Mouse (Mus musculus) cerebellum, adult 11-12 months (tissue): Measurements from ENCODE around the gene Spink2.
"Not testable (repeated sequence)": the region's sequence is repeated elsewhere in the genome, so short reads cannot be mapped to it uniquely, and the experiment has no call there.

Experiments used
- DNase-seq: peaks from one replicate; pipeline ENCODE4 v3.0.0; 2022

The Spink2 gene

GRCm38 (mm10) chr5:77193266-77193665 is 18.0 kb downstream of the Spink2 start:
- no peak for DNase-seq

DNA sequence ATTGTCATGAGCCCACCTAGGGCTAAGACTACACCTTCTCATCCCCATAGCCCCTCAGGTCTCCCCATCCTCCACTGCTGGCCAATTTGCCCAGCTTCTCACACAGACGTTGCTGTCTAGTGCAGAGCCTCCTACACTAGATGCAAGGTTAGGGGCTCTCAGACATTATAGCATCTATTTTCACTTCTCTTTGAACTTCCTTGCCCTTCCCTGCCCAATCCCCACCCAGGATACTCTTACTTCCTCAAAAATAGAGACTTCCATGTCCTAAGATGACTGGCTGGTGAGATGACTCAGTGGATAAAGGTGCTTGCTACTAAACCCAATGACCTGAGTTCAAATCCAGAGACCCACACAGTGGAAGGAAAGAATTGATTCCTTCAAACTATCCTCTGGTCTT is 19.6 kb downstream of the Spink2 start:
- no peak for DNase-seq

DNA sequence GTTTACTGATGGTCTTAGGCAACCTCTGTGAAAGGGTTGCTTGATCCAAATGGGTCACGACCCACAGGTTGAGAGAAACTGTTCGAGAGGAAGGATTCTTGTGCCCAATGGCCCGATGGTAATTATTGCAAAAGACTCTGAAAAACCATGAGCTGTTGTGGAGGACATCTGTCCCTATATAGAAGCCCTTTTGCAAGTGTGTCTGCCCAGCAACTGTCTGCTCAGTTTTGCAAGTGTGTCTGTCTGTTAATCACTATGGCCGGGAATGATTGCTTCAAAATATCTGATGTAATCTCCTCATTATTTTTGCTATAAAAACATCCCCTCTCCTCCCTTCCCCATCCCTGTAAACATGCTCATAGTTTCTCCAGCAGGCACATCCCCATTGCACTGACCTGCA is 20.2 kb downstream of the Spink2 start:
- DNase-seq: no peak

DNA sequence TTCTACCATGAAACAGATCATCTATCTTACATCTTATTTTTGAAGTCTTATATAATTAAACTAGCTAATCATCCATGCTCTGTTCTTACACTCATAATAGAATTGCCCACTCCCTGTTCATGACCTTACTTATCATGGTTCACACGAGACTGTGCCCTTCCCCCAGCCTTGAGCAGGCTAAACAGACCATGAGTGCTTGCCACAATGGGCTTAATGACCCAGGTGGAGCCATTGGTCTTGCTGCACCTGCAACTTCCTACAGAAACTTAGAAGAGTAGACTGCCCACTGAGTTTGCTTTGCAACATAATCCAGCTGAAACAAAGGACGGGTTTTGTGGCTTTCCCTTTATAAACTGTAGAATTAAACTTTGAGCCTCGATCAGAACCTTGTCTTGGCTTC is 22.5 kb downstream of the Spink2 start:
- DNase-seq: no peak

DNA sequence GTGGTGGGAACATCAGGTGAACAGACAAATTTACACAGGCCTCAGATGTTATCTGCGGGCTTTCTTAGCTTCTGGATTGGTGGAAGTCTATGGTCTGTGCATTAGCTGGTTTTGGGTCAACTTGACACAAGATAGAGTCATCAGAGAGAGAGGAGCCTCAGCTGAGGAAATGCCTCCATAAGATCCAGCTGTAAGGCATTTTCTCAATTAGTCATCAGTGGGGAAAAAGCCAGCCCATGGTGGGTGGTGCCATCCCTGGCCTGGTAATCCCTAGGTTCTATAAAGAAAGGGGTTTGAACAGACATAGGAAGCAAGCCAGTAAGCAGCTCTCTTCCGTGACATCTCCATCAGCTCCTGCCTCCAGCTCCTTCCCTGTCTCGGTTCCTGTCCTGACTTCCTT is 25.9 kb downstream of the Spink2 start:
- no peak for DNase-seq

- DNase-seq: not testable (repeated sequence)
Observed at GRCm38 (mm10) chr5:77183876-77184275, 27.4 kb downstream of the Spink2 start.

DNA sequence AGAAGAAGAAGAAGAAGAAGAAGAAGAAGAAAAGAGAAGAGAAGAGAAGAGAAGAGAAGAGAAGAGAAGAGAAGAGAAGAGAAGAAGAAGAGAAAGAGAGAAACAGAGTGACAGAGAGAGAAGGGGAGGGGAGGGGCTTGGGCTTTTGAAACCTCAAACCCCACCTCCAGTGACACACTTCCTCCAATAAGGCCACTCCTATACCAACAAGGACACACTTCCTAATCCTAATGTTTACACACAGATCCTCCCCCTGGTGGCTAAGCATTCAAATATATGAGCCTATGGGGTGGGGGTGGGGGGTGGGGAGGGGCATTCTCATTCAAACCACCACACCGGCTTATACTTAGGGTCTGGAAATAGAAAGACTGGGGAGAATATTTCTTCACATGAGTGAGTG is 27.9 kb downstream of the Spink2 start:
- DNase-seq: no peak

GRCm38 (mm10) chr5:77181508-77181907 is 29.8 kb downstream of the Spink2 start:
- DNase-seq: no peak

GRCm38 (mm10) chr5:77178976-77179375 is 32.3 kb downstream of the Spink2 start:
- no peak for DNase-seq

DNA sequence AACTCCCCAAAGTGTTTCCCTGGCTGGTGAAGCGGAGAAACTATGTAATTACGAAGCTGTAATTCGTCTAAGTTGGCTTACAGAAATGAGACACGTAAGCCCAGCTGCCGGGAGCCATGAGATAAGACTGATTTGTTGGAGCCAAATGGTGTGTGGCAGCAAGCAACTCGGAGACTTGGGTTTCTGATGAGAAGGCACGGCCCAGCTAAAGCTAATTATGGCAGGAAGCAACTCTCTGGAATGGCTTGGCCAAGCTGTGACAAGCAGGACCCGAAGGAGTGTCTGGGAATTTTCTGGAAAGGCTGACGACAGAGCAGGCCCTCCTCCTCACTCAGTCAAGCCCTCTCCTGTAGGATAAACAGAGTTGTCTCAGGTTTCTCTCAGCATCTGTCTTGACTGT is 33.3 kb downstream of the Spink2 start:
- no peak for DNase-seq

GRCm38 (mm10) chr5:77174779-77175178 is 36.5 kb downstream of the Spink2 start:
- DNase-seq: no peak

DNA sequence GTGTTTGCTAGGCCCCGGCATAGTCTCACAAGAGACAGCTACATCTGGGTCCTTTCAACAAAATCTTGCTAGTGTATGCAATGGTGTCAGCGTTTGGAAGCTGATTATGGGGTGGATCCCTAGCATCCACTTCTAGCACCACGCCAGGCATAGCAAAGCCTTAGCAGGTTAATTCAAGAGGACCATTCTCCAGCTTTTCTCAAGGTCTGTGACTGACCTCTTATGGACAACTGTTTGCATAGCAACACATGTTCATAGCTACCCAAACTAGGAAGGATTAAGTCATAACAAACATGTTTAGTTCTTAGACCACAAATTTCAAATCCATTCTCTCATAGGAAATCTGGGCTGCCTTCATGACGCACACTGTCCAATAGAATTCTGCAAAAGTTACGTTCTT is 40.7 kb downstream of the Spink2 start:
- DNase-seq: no peak

DNA sequence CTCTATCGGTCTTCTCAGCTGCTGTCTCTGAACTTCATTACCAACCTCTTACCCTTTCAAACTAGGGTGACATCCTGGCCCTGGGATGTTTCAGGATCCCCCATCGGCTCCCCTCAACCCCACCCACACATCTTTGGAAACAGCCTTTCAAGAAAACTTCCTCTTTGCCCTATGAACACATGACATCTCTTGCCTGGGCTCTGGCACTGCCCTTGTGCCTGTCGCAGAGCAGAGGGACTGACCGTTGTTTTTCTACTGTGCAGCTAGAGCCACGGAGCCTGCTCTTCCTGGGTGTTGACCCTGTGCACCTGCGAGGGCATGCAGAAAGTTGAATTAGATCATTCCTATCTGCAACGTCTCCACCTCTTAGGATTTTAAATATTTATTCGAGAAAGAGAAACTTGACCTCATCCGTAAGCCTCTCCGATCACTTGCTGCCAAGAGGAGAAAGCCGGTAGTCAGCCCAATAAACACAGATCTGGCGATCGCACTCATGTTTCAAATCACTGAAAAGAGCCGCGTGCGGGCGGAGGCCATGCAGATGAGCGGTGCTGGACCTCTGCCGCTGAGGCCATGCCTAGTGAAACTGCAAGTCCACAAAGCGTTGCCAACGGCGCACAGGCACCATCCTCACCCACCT is 43.8 kb downstream of the Spink2 start:
- no peak for DNase-seq

DNA sequence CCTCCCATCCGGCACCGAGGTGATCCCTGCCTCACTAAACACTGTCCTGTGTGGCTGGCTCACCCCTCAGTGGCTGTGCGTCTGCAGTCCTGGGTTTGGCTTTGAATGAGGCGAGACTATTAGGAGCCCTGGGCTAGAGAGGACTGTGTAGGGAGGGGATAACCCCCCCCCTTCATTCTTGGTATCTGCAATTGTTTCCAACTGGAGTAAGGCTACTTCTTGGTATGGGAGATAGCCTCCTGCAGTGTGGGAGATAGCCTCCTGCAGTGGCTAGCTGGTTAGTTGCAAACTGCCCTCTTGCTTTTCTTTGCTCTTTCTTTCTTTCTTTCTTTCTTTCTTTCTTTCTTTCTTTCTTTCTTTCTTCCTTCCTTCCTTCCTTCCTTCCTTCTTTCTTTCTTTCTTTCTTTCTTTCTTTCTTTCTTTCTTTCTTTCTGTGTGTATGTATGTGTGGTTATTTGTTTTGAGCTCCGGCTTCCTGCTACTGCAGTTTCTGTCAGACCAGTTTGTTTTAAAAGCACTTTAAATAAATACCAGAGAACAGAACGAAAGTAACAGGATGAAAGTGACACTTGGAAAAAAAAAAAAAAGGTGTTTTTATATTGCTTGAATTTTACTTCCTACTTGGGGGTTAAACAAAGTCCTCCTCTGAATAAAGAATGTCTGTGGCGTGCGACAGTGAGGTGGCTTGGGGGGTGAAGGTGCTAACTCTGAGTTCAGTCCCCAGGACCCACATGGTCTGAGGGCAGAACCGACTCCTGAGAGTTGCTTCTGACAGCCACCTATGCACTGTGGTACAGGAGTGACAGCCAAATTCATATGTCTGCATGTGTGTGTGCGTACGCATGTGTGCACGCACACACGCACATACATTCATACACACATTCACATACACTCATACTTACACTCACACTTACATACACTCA is 45.3 kb downstream of the Spink2 start:
- DNase-seq: no peak

DNA sequence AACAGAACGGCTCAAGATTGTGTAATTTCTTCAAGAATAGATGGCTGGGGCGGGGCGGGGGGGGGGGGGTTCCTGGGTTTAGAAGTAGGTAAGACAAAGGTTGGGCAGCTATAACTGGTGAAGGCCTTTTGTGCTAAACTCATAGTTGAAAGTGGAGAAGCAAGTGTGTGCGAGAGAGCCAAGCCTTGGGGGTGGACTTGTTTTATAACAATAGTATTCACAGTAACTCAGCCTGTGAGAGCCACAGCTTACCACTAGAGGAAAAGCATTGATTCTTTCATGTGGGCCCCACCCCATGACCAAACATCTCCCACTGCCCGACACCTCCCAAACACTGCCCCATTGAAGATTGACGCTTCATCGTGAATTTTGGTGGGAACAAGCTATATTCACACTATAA is 47.7 kb downstream of the Spink2 start:
- DNase-seq: no peak

DNA sequence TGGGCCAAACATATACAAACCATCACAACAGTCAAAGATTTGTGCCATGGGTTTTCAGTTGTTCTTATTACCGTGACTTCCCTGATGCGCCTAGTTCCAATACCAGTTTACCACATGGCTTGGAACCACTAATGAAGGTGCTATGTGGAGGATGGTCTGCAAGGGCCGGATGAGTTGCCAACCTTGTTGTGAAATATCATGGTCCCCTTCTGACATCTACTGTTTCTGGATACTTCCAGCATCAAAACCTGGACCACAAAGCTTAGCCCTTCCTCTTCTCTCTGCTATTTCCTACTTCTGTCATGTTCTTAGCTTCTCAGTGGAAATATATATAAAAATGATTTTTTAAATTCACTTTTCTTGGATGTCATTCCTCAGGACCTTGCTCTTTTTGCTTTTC is 48.7 kb downstream of the Spink2 start:
- DNase-seq: no peak

DNA sequence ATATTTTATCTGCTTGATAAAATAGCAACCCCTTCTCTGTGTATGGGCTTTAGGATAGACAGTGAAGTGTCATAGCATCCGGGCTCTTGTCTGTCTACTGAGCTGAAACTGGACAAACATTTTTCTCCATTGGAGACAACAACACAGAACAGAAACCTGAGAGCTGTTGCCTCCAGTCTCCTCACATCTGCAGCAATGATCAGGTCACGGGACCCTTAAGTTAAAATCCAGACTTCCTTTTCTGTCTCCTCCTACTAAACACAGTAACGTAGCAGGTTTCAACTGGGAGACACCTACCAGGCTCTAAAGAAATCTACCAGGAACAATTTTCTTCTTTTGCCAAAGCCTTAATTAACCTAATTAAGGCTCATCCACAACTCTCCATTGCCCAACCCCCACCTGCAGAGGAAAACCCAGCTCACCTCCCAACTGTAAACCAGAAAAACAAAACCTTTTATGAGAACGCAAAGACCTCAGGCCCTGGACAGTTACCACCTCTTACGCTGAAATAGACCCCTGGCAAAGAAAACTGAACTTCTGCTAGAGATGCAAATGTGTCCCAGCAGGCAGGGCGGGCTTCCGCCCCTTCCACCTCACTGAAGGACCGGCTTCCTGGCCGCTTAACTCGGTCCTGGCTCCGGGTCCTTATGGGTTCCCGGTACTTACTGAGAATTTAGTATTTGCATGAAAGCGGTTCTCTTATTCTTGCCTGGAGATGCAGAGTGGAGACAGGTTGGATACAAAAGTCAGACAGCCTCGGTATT is 53.3 kb downstream of the Spink2 start:
- no peak for DNase-seq

GRCm38 (mm10) chr5:77156938-77157337 is 54.3 kb downstream of the Spink2 start:
- DNase-seq: no peak

DNA sequence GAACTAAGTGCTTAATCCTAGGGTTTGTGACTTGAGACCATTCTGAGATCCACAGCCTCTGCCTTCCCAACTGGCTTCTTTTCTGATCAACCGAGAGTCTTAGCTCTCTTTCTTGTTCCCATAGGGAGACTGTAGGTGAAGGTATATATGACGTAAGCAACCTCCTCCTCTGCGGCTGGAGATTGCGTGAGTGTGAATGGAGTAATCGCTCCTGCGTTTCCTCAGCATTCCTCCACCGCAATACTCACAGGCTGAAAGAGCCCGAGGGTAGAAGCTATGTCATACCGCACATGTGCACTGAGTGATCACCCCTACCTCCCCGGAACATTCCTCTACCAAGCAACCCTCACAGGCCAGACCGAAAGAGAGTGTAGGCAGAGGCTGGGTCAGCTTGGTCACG is 55.7 kb downstream of the Spink2 start:
- DNase-seq: no peak
